Mouse (Mus musculus): ENCODE measurements at regions not wholly inside any gene's neighbourhood (a gene's known extent, or its start where the extent isn't known, plus 50 kb on each side); places are given as distances from the start of the nearest gene placed in this dataset.

DNA sequence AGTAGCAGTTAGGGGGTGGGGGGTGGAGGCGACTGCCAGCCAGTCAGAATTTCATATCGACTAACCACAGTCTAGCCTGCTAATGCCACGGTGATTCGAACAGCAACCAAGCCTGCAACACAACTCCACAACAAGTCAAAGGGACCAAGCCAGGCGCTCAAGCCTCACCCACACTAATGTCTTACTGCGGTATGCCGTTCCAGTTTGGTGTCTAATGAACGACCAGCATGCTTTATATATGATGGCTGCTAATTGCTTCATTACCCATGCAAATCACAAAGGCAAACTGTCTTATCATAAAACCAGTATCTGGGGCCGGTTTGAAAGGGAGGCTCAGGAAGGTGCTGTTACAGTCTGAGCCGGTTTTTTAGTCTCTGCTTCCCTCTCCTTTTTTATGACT lies 340.5 kb downstream of the Lmo4 start:
- Histone ChIP-seq H3K4me3 (ENCODE audit: low read depth, low read length) (no peak overlapping the region), H3K9me3 (replicated peaks; ENCODE audit: control insufficient read depth, insufficient read depth, low read length, poor library complexity, severe bottlenecking) (no peaks in the 10 kb centered on the region), H3K4me1 (ENCODE audit: control insufficient read depth, insufficient read depth, low read length) (no peaks in the 10 kb centered on the region), H3K27ac (ENCODE audit: insufficient read depth, low read length) (no peak overlapping the region), H3K36me3 (ENCODE audit: control insufficient read depth, insufficient read depth, low read length, poor library complexity, severe bottlenecking) (no peaks in the 10 kb centered on the region), H3K27me3 (ENCODE audit: control insufficient read depth, insufficient read depth, low read length, poor library complexity, severe bottlenecking) (no peaks in the 10 kb centered on the region), H3K9ac (ENCODE audit: low read depth, poor library complexity, severe bottlenecking) (no peak overlapping the region)
- TF ChIP-seq EP300 (IDR thresholded peaks at IDR 0.05; ENCODE audit: insufficient read depth, low read depth, low read length) (no peak), POLR2A (IDR thresholded peaks at IDR 0.05; ENCODE audit: insufficient read depth, low read length) (no peak), CTCF (IDR thresholded peaks at IDR 0.05; ENCODE audit: low read depth, low read length) (no peak)

DNA sequence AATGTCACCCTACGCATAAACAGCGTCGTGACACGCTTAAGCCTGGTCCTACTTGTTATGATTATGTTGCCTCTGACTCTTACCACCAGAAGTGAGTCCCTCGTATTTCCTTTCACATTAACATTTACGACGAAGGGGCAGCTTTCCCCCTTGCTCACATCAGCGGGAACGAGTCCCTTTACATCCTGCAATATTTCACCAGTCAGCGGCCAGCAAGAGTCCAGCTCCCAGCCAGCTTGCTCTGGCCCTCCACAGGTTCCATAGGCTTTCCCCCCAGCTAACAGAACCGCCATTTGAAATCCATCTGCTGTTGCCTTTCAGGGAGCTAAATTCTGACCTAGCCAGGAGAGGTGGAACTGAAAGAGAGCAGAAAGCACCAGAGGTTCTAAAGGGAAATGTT lies 342.5 kb downstream of the Lmo4 start:
- Histone ChIP-seq H3K27me3 (ENCODE audit: control insufficient read depth, insufficient read depth, low read length, poor library complexity, severe bottlenecking) (no peaks in the 10 kb centered on the region), H3K4me3 (ENCODE audit: low read depth, low read length) (no peak overlapping the region), H3K27ac (ENCODE audit: insufficient read depth, low read length) (no peak overlapping the region), H3K9ac (ENCODE audit: low read depth, poor library complexity, severe bottlenecking) (no peak overlapping the region), H3K4me1 (ENCODE audit: control insufficient read depth, insufficient read depth, low read length) (no peaks in the 10 kb centered on the region), H3K9me3 (replicated peaks; ENCODE audit: control insufficient read depth, insufficient read depth, low read length, poor library complexity, severe bottlenecking) (no peaks in the 10 kb centered on the region), H3K36me3 (ENCODE audit: control insufficient read depth, insufficient read depth, low read length, poor library complexity, severe bottlenecking) (no peaks in the 10 kb centered on the region)
- TF ChIP-seq EP300 (IDR thresholded peaks at IDR 0.05; ENCODE audit: insufficient read depth, low read depth, low read length) (no peak), POLR2A (IDR thresholded peaks at IDR 0.05; ENCODE audit: insufficient read depth, low read length) (no peak), CTCF (IDR thresholded peaks at IDR 0.05; ENCODE audit: low read depth, low read length) (no peak)

DNA sequence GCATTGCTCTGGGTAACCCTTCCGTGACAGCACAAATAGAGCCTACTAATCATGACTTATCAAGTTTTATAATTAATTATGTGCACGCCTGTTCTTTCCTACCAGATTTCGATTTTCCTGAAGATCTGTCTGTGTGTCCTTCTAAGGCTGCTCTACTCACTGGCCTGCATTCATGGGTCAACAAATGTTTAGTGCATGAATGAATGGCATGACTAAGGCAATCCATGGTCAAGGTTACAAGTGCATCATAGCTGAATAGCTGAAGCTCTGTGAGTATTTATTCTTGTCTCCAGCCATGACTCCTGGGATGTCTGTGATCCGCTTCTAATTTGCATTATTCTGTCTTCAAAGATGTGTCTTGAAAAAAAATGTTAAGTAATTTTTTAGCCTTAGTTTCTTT lies 343.2 kb downstream of the Lmo4 start:
- no peaks in the 10 kb centered on the region for H3K27me3 ChIP-seq (ENCODE audit: control insufficient read depth, insufficient read depth, low read length, poor library complexity, severe bottlenecking)
- H3K4me1 ChIP-seq (ENCODE audit: control insufficient read depth, insufficient read depth, low read length) = no peaks in the 10 kb centered on the region
- no peak overlapping the region for H3K9ac ChIP-seq (ENCODE audit: low read depth, poor library complexity, severe bottlenecking)
- no peaks in the 10 kb centered on the region for H3K36me3 ChIP-seq (ENCODE audit: control insufficient read depth, insufficient read depth, low read length, poor library complexity, severe bottlenecking)
- H3K9me3 ChIP-seq (replicated peaks; ENCODE audit: control insufficient read depth, insufficient read depth, low read length, poor library complexity, severe bottlenecking) = no peaks in the 10 kb centered on the region
- H3K27ac ChIP-seq (ENCODE audit: insufficient read depth, low read length) = no peak overlapping the region
- no peak overlapping the region for H3K4me3 ChIP-seq (ENCODE audit: low read depth, low read length)
- no peak for TF ChIP-seq POLR2A (IDR thresholded peaks at IDR 0.05; ENCODE audit: insufficient read depth, low read length)
- no peak for TF ChIP-seq CTCF (IDR thresholded peaks at IDR 0.05; ENCODE audit: low read depth, low read length)
- no peak for TF ChIP-seq EP300 (IDR thresholded peaks at IDR 0.05; ENCODE audit: insufficient read depth, low read depth, low read length)

DNA sequence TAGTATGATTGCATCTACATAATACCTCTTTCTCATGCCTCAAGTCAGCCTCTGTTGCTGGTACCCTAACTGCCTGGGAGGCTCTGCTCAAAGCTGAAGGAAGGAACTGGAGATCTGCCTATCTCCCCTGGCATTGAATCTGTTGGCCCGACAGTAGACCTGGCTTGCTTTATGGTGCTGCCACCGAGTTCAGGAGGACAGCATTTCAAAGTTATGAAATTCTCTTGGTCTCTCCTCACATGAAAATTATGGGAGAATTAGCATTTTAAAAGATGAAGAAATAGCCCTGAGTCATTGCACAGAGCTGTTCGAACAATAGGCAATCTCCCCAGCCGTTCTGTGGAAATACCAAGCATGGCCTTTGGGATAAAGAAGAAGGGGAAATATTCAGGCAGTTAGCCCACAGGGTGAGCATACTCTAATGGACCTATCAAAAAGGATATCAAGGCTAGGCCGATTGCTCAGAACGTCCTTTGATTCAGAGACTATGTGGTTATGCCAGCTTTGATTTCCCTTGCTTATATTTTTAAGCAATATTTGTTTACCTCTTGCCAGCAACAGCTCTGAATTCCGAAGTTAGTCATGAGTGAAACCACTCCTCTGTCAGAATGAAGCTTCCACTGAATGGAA lies 369.3 kb downstream of the Lmo4 start:
- Histone ChIP-seq H3K27me3 (ENCODE audit: control insufficient read depth, insufficient read depth, low read length, poor library complexity, severe bottlenecking) (no peaks in the 10 kb centered on the region), H3K27ac (ENCODE audit: insufficient read depth, low read length) (no peak overlapping the region), H3K4me3 (ENCODE audit: low read depth, low read length) (no peak overlapping the region), H3K4me1 (ENCODE audit: control insufficient read depth, insufficient read depth, low read length) (no peaks in the 10 kb centered on the region), H3K9me3 (replicated peaks; ENCODE audit: control insufficient read depth, insufficient read depth, low read length, poor library complexity, severe bottlenecking) (no peaks in the 10 kb centered on the region), H3K9ac (ENCODE audit: low read depth, poor library complexity, severe bottlenecking) (no peak overlapping the region), H3K36me3 (ENCODE audit: control insufficient read depth, insufficient read depth, low read length, poor library complexity, severe bottlenecking) (no peaks in the 10 kb centered on the region)
- TF ChIP-seq POLR2A (IDR thresholded peaks at IDR 0.05; ENCODE audit: insufficient read depth, low read length) = no peak
- no peak for TF ChIP-seq EP300 (IDR thresholded peaks at IDR 0.05; ENCODE audit: insufficient read depth, low read depth, low read length)
- no peak for TF ChIP-seq CTCF (IDR thresholded peaks at IDR 0.05; ENCODE audit: low read depth, low read length)

DNA sequence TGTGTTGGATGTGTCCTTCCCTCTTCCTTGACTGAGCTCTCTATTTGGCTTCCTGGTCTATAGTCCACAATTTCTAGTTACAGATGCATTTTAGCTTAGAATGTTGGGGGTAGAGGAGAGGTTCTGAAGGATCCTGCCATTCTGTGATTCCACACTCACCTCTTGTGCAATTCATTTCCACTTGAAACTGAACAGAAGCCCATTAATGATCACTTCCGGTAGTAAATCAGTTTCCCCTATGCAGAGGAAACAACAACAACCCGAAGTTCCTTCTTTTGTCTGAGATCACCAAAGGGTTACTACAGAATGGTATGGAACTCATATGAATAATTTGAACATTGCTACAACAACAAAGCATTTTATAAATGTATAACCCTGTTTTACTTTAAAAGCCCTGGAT lies 370.3 kb downstream of the Lmo4 start:
- TF ChIP-seq EP300 (IDR thresholded peaks at IDR 0.05; ENCODE audit: insufficient read depth, low read depth, low read length) = no peak
- no peak for TF ChIP-seq CTCF (IDR thresholded peaks at IDR 0.05; ENCODE audit: low read depth, low read length)
- no peak for TF ChIP-seq POLR2A (IDR thresholded peaks at IDR 0.05; ENCODE audit: insufficient read depth, low read length)
- Histone ChIP-seq H3K9ac (ENCODE audit: low read depth, poor library complexity, severe bottlenecking) (no peak overlapping the region), H3K4me3 (ENCODE audit: low read depth, low read length) (no peak overlapping the region), H3K9me3 (replicated peaks; ENCODE audit: control insufficient read depth, insufficient read depth, low read length, poor library complexity, severe bottlenecking) (no peaks in the 10 kb centered on the region), H3K27me3 (ENCODE audit: control insufficient read depth, insufficient read depth, low read length, poor library complexity, severe bottlenecking) (no peaks in the 10 kb centered on the region), H3K27ac (ENCODE audit: insufficient read depth, low read length) (no peak overlapping the region), H3K36me3 (ENCODE audit: control insufficient read depth, insufficient read depth, low read length, poor library complexity, severe bottlenecking) (no peaks in the 10 kb centered on the region), H3K4me1 (ENCODE audit: control insufficient read depth, insufficient read depth, low read length) (no peaks in the 10 kb centered on the region)

DNA sequence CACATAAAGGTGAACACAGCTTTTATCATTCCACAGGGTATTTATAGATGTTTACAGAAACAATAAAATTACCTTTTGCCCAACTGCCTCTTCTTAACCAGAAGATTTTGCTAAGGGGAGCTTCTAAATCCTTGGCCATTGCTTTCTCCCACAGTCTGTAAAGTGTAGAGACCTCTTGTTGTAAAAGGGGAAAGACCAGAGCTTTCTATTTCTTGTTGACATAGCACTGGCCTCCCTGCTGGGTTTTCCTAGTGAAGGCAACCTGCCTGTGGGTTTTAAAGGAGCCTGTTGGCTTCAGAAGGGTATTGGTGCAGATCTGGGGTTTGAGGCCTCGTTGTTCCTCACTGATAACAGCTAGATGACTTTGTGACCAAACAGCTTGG lies 381.6 kb downstream of the Lmo4 start:
- Histone ChIP-seq H3K4me1 (ENCODE audit: control insufficient read depth, insufficient read depth, low read length) (no peaks in the 10 kb centered on the region), H3K9me3 (replicated peaks; ENCODE audit: control insufficient read depth, insufficient read depth, low read length, poor library complexity, severe bottlenecking) (no peaks in the 10 kb centered on the region; the same call in 1 of the 2 replicates), H3K4me3 (ENCODE audit: low read depth, low read length) (no peak overlapping the region), H3K36me3 (ENCODE audit: control insufficient read depth, insufficient read depth, low read length, poor library complexity, severe bottlenecking) (no peaks in the 10 kb centered on the region), H3K27me3 (ENCODE audit: control insufficient read depth, insufficient read depth, low read length, poor library complexity, severe bottlenecking) (no peaks in the 10 kb centered on the region), H3K9ac (ENCODE audit: low read depth, poor library complexity, severe bottlenecking) (no peak overlapping the region), H3K27ac (ENCODE audit: insufficient read depth, low read length) (no peak overlapping the region)
- TF ChIP-seq POLR2A (IDR thresholded peaks at IDR 0.05; ENCODE audit: insufficient read depth, low read length) = no peak
- TF ChIP-seq EP300 (IDR thresholded peaks at IDR 0.05; ENCODE audit: insufficient read depth, low read depth, low read length) = no peak
- no peak for TF ChIP-seq CTCF (IDR thresholded peaks at IDR 0.05; ENCODE audit: low read depth, low read length)
